Mouse (Mus musculus): ENCODE data around the gene Hist1h4j. TPM values are rescaled to one million over a fixed set of nuclear protein-coding genes. Genes with fewer than 3 reads are reported as not detected.
"Not testable (repeated sequence)": the region's sequence is repeated elsewhere in the genome, so short reads cannot be mapped to it uniquely, and the experiment has no call there.

Hist1h4j gene
- polyA plus RNA-seq (2015; fragmentation: Nextera tagmentation; extraction: Ambion mirVana) = 1.3 and 1.4 TPM in 2 replicates

DNA sequence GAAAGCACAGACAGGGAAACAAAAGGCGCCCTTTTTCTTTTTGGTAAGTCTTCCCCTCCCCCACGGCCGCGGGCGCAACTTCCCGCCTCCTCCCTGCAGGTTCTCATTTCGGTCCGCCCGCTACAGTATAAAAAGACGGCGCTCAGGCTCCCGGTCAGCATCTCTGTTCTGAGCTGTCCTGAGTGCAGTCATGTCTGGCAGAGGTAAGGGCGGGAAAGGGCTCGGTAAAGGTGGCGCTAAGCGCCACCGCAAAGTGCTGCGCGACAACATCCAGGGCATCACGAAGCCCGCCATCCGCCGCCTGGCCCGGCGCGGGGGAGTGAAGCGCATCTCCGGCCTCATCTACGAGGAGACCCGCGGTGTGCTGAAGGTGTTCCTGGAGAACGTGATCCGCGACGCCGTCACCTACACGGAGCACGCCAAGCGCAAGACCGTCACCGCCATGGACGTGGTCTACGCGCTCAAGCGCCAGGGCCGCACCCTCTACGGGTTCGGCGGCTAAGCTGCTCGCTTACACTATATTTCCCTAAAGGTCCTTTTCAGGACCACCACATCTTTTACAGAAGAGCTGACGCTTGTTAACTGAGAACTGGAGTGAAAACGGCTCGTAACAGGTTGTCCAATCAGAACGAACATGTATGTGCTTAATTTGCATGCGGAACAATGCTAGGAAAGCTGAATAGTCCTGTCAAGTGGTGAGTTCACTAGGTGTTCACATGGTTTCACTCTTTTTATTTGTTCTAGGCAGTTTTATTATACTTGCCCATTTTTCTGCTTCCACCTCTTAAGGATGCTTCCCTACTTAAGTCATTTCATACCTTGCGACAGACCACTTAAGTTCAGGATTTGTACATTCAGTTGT lies at the start of gene Hist1h4j:
Gene Hist1h4j, plus strand, starts transcription at position 159 of the 862 bp plus-strand sequence.
- under 1% methylated on average over 40 of the region's 56 CpGs for WGBS
- H3K4me3 ChIP-seq (ENCODE audit: low read length) = peak within 1 kb of the TSS; percentile 50
- H3K4me1 ChIP-seq (replicated peaks; ENCODE audit: control insufficient read depth, insufficient read depth, low read length) = not testable (repeated sequence)

GRCm38 (mm10) chr13:21697811-21698210 lies 37.1 kb upstream of the Hist1h4j start, which contains the start of gene Olfr1359:
Gene Olfr1359 (plus strand): TSS chr13:21698111.
- H3K27me3 ChIP-seq (ENCODE audit: control insufficient read depth, insufficient read depth, low read depth, low read length) = no peaks in the 10 kb centered on the region

More for the DNA sequence above, at the start of gene Hist1h4j:
- Histone ChIP-seq H3K9ac (ENCODE audit: low read length) (peak within 1 kb of the TSS; percentile 68), H3K4me2 (ENCODE audit: low read depth, low read length) (peak within 1 kb of the TSS; percentile 70), H3K27ac (ENCODE audit: low read length) (peak within 1 kb of the TSS; percentile 93)
- not testable (repeated sequence) for H3K36me3 ChIP-seq (ENCODE audit: control insufficient read depth, insufficient read depth, low read length); H3K27me3 ChIP-seq (ENCODE audit: control insufficient read depth, insufficient read depth, low read depth, low read length); H3K9me3 ChIP-seq (ENCODE audit: control insufficient read depth, low read length)
- peak; percentile 93 for ATAC-seq (ENCODE audit: low read depth)

DNA sequence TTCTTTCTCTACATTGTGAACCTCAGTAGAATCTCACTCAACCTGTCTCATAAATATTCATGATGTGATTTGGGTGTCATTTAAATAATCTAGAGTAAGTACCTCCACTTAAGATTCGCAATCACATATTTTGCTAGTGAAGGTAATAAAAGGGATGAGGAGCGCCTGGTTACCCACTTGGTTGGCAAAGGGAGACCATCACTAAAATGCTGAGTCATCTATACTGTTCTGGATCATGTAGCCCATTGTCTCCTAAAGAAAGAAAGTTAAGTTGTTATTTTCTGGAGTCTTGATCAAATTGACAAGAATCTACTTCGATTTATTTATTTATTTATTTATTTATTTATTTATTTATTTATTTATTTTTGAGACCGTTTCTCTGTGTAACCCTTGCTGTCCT lies 28.2 kb upstream of the Hist1h4j start:
- no peak overlapping the region for H3K4me2 ChIP-seq (ENCODE audit: low read depth, low read length)
- no peak overlapping the region for H3K4me3 ChIP-seq (ENCODE audit: low read length)
- no peaks in the 10 kb centered on the region for H3K9me3 ChIP-seq (ENCODE audit: control insufficient read depth, low read length)
- H3K27me3 ChIP-seq (ENCODE audit: control insufficient read depth, insufficient read depth, low read depth, low read length) = no peaks in the 10 kb centered on the region
- H3K36me3 ChIP-seq (ENCODE audit: control insufficient read depth, insufficient read depth, low read length) = no peaks in the 10 kb centered on the region
- H3K27ac ChIP-seq (ENCODE audit: low read length) = no peak overlapping the region
- H3K4me1 ChIP-seq (replicated peaks; ENCODE audit: control insufficient read depth, insufficient read depth, low read length) = peaks cover 2% of the 10 kb centered on the region; the same call in 1 of the 2 replicates
- no peak overlapping the region for H3K9ac ChIP-seq (ENCODE audit: low read length)
- no peak for ATAC-seq (ENCODE audit: low read depth)
- 66% methylated on average over 4 of the region's 4 CpGs for WGBS

More at GRCm38 (mm10) chr13:21697811-21698210, 37.1 kb upstream of the Hist1h4j start, which contains the start of gene Olfr1359:
- H3K27ac ChIP-seq (ENCODE audit: low read length) = no peak within 1 kb of the TSS
- no peak within 1 kb of the TSS for H3K4me2 ChIP-seq (ENCODE audit: low read depth, low read length)
- H3K36me3 ChIP-seq (ENCODE audit: control insufficient read depth, insufficient read depth, low read length) = no peaks in the 10 kb centered on the region
- ATAC-seq (ENCODE audit: low read depth) = no peak
- no peaks in the 10 kb centered on the region for H3K9me3 ChIP-seq (ENCODE audit: control insufficient read depth, low read length)
- H3K4me1 ChIP-seq (replicated peaks; ENCODE audit: control insufficient read depth, insufficient read depth, low read length) = no peaks in the 10 kb centered on the region
- no peak within 1 kb of the TSS for H3K4me3 ChIP-seq (ENCODE audit: low read length)
- H3K9ac ChIP-seq (ENCODE audit: low read length) = no peak within 1 kb of the TSS

- Histone ChIP-seq H3K9ac (ENCODE audit: low read length) (peak overlapping the region; percentile 76), H3K9me3 (ENCODE audit: control insufficient read depth, low read length) (no peaks in the 10 kb centered on the region), H3K27me3 (ENCODE audit: control insufficient read depth, insufficient read depth, low read depth, low read length) (no peaks in the 10 kb centered on the region), H3K4me2 (ENCODE audit: low read depth, low read length) (peak overlapping the region; percentile 48), H3K4me3 (ENCODE audit: low read length) (peak overlapping the region; percentile 78), H3K27ac (ENCODE audit: low read length) (peak overlapping the region; percentile 91), H3K4me1 (replicated peaks; ENCODE audit: control insufficient read depth, insufficient read depth, low read length) (peaks cover 7% of the 10 kb centered on the region), H3K36me3 (ENCODE audit: control insufficient read depth, insufficient read depth, low read length) (no peaks in the 10 kb centered on the region)
- peak; percentile 82 for ATAC-seq (ENCODE audit: low read depth)
- WGBS = under 1% methylated on average over 32 of the region's 32 CpGs
Measured at GRCm38 (mm10) chr13:21710031-21710711, 24.7 kb upstream of the Hist1h4j start.

GRCm38 (mm10) chr13:21710821-21711525 lies 23.9 kb upstream of the Hist1h4j start:
- Histone ChIP-seq H3K9ac (ENCODE audit: low read length) (peak overlapping the region; percentile 51), H3K36me3 (ENCODE audit: control insufficient read depth, insufficient read depth, low read length) (no peaks in the 10 kb centered on the region), H3K9me3 (ENCODE audit: control insufficient read depth, low read length) (no peaks in the 10 kb centered on the region), H3K27ac (ENCODE audit: low read length) (0 out of 2 replicates have a peak overlapping the region, but pooled peaks have one; percentile 37), H3K4me2 (ENCODE audit: low read depth, low read length) (peak overlapping the region; percentile 78), H3K27me3 (ENCODE audit: control insufficient read depth, insufficient read depth, low read depth, low read length) (no peaks in the 10 kb centered on the region), H3K4me3 (ENCODE audit: low read length) (peak overlapping the region; percentile 60), H3K4me1 (replicated peaks; ENCODE audit: control insufficient read depth, insufficient read depth, low read length) (peaks cover 11% of the 10 kb centered on the region)
- peak; percentile 78 for ATAC-seq (ENCODE audit: low read depth)
- 1% methylated on average over 22 of the region's 22 CpGs for WGBS

GRCm38 (mm10) chr13:21711698-21712097 lies 23.2 kb upstream of the Hist1h4j start:
- peaks cover 11% of the 10 kb centered on the region for H3K4me1 ChIP-seq (replicated peaks; ENCODE audit: control insufficient read depth, insufficient read depth, low read length)
- H3K27ac ChIP-seq (ENCODE audit: low read length) = no peak overlapping the region
- H3K4me2 ChIP-seq (ENCODE audit: low read depth, low read length) = peak overlapping the region; percentile 78
- peak overlapping the region; percentile 60 for H3K4me3 ChIP-seq (ENCODE audit: low read length)
- H3K9me3 ChIP-seq (ENCODE audit: control insufficient read depth, low read length) = no peaks in the 10 kb centered on the region
- no peaks in the 10 kb centered on the region for H3K36me3 ChIP-seq (ENCODE audit: control insufficient read depth, insufficient read depth, low read length)
- no peak for ATAC-seq (ENCODE audit: low read depth)
- H3K27me3 ChIP-seq (ENCODE audit: control insufficient read depth, insufficient read depth, low read depth, low read length) = no peaks in the 10 kb centered on the region
- H3K9ac ChIP-seq (ENCODE audit: low read length) = peak overlapping the region; percentile 51
- WGBS = 25% methylated on average over 4 of the region's 4 CpGs

GRCm38 (mm10) chr13:21714725-21715124 lies 20.1 kb upstream of the Hist1h4j start:
- 0% methylated on average over 7 of the region's 7 CpGs for WGBS
- ATAC-seq (ENCODE audit: low read depth) = no peak
- Histone ChIP-seq H3K27me3 (ENCODE audit: control insufficient read depth, insufficient read depth, low read depth, low read length) (no peaks in the 10 kb centered on the region), H3K9me3 (ENCODE audit: control insufficient read depth, low read length) (no peaks in the 10 kb centered on the region), H3K4me2 (ENCODE audit: low read depth, low read length) (peak overlapping the region; percentile 59), H3K4me3 (ENCODE audit: low read length) (peak overlapping the region; percentile 51), H3K9ac (ENCODE audit: low read length) (peak overlapping the region; percentile 72), H3K4me1 (replicated peaks; ENCODE audit: control insufficient read depth, insufficient read depth, low read length) (peaks cover 21% of the 10 kb centered on the region), H3K36me3 (ENCODE audit: control insufficient read depth, insufficient read depth, low read length) (no peaks in the 10 kb centered on the region), H3K27ac (ENCODE audit: low read length) (peak overlapping the region; percentile 93)

DNA sequence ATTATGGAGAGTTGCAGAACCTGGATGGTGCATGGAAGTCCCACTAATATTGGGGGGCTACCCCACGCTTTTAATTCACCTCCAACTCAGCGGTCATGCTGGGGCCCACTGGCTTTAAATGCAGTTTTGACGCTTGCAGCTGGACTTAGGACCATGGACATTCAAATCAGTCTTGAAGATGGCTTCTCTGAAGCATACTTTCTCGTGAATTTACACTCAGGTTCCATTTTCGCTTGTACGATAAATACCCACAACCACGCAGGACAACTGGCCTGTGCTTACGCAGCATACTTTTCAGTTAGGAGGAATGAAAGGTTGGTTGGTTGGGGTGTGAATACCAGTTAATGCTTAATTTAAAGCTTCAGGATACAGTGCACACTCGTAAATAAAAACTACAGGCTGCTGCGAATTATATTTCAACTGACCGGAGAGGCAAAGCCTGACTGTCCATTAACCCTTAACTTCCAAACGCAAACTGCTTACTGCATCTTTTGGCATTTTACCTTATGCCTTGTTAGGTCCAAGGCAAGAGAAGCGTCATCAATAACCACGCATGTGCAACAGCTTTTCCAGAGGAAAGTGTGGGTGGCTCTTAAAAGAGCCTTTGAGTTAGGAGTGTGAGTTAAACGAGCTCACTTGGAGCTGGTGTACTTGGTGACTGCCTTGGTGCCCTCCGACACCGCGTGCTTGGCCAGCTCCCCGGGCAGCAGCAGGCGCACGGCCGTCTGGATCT lies 19.6 kb upstream of the Hist1h4j start:
- H3K4me1 ChIP-seq (replicated peaks; ENCODE audit: control insufficient read depth, insufficient read depth, low read length) = peaks cover 23% of the 10 kb centered on the region
- peak overlapping the region; percentile 93 for H3K27ac ChIP-seq (ENCODE audit: low read length)
- no peaks in the 10 kb centered on the region for H3K36me3 ChIP-seq (ENCODE audit: control insufficient read depth, insufficient read depth, low read length)
- H3K4me2 ChIP-seq (ENCODE audit: low read depth, low read length) = peak overlapping the region; percentile 59
- H3K27me3 ChIP-seq (ENCODE audit: control insufficient read depth, insufficient read depth, low read depth, low read length) = no peaks in the 10 kb centered on the region
- no peak for ATAC-seq (ENCODE audit: low read depth)
- H3K4me3 ChIP-seq (ENCODE audit: low read length) = peak overlapping the region; percentile 51
- under 1% methylated on average over 21 of the region's 22 CpGs for WGBS
- H3K9me3 ChIP-seq (ENCODE audit: control insufficient read depth, low read length) = no peaks in the 10 kb centered on the region
- H3K9ac ChIP-seq (ENCODE audit: low read length) = peak overlapping the region; percentile 72
